Mouse (Mus musculus): Measurements from ENCODE around the gene Xrn2. TPM values are rescaled to one million over a fixed set of nuclear protein-coding genes. Genes with fewer than 3 reads are reported as not detected.
A peak's percentile ranks its signal among the peaks of the same experiment; 100 is the strongest.

Xrn2 gene
- polyA plus RNA-seq, 1 experiment from 2014 or later: 82.3 TPM

- Histone ChIP-seq H3K4me2 (no peak overlapping the region), H3K9ac (no peak overlapping the region), H3K4me1 (no peaks in the 10 kb centered on the region), H3K27ac (no peak overlapping the region), H3K9me3 (no peaks in the 10 kb centered on the region), H3K27me3 (no peaks in the 10 kb centered on the region), H3K4me3 (no peak overlapping the region), H3K36me3 (peaks cover 25% of the 10 kb centered on the region)
- no peak for ATAC-seq (ENCODE audit: insufficient number of reproducible peaks, insufficient read depth, low FRiP score, low TSS enrichment, low read depth)
- 37% methylated on average over 1 of the region's 1 CpGs for WGBS
These were observed 56.3 kb downstream of the Xrn2 start for GRCm38 (mm10) chr2:147069077-147069476.

GRCm38 (mm10) chr2:147070305-147070704, 57.5 kb downstream of the Xrn2 start:
- H3K36me3 ChIP-seq: peaks cover 18% of the 10 kb centered on the region
- H3K4me3 ChIP-seq: no peak overlapping the region
- no peak overlapping the region for H3K27ac ChIP-seq
- H3K4me2 ChIP-seq: no peak overlapping the region
- WGBS: 85% methylated on average over 1 of the region's 1 CpGs
- no peak for ATAC-seq (ENCODE audit: insufficient number of reproducible peaks, insufficient read depth, low FRiP score, low TSS enrichment, low read depth)
- no peaks in the 10 kb centered on the region for H3K27me3 ChIP-seq
- no peaks in the 10 kb centered on the region for H3K4me1 ChIP-seq
- H3K9me3 ChIP-seq: no peaks in the 10 kb centered on the region
- no peak overlapping the region for H3K9ac ChIP-seq

GRCm38 (mm10) chr2:147073962-147074361, 61.2 kb downstream of the Xrn2 start:
- Histone ChIP-seq H3K4me1 (no peaks in the 10 kb centered on the region), H3K9me3 (no peaks in the 10 kb centered on the region), H3K4me3 (no peak overlapping the region), H3K27me3 (peaks cover 4% of the 10 kb centered on the region; the same call in 1 of the 2 replicates), H3K9ac (no peak overlapping the region), H3K4me2 (no peak overlapping the region), H3K27ac (no peak overlapping the region), H3K36me3 (peaks cover 24% of the 10 kb centered on the region)
- 58% methylated on average over 2 of the region's 2 CpGs for WGBS
- ATAC-seq (ENCODE audit: insufficient number of reproducible peaks, insufficient read depth, low FRiP score, low TSS enrichment, low read depth): no peak

- Histone ChIP-seq H3K4me1 (no peaks in the 10 kb centered on the region), H3K36me3 (peaks cover 20% of the 10 kb centered on the region), H3K9ac (no peak overlapping the region), H3K27ac (no peak overlapping the region), H3K9me3 (no peaks in the 10 kb centered on the region), H3K4me2 (no peak overlapping the region), H3K27me3 (peaks cover 8% of the 10 kb centered on the region), H3K4me3 (no peak overlapping the region)
- ATAC-seq (ENCODE audit: insufficient number of reproducible peaks, insufficient read depth, low FRiP score, low TSS enrichment, low read depth): no peak
- WGBS: 79% methylated on average over 4 of the region's 4 CpGs
These were observed 61.6 kb downstream of the Xrn2 start for GRCm38 (mm10) chr2:147074399-147074798.

DNA sequence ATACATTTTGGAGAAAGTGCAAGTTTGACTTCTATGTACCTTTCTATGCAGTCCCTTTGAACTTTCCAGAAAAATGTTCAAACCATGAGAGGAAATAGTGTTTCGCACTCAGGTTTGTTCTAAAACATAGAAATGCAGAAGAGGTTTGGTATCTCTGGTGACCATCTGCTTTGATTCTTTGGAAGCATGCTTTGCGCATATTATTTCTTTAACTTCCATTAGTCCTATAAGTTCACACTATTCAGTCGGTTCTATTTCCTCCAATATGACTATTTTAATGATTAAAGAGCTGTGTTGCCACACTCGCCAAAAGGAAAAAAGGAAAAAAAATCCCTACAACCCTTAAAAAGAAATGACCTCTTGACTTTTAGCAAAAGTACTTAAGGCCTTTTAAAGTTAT, 69.6 kb downstream of the Xrn2 start:
- H3K4me3 ChIP-seq: no peak overlapping the region
- no peak overlapping the region for H3K9ac ChIP-seq
- H3K9me3 ChIP-seq: no peaks in the 10 kb centered on the region
- H3K27ac ChIP-seq: no peak overlapping the region
- no peak for ATAC-seq (ENCODE audit: insufficient number of reproducible peaks, insufficient read depth, low FRiP score, low TSS enrichment, low read depth)
- H3K4me1 ChIP-seq: peaks cover 17% of the 10 kb centered on the region
- H3K4me2 ChIP-seq: no peak overlapping the region
- H3K36me3 ChIP-seq: no peaks in the 10 kb centered on the region
- 56% methylated on average over 4 of the region's 4 CpGs for WGBS
- peaks cover 78% of the 10 kb centered on the region for H3K27me3 ChIP-seq

DNA sequence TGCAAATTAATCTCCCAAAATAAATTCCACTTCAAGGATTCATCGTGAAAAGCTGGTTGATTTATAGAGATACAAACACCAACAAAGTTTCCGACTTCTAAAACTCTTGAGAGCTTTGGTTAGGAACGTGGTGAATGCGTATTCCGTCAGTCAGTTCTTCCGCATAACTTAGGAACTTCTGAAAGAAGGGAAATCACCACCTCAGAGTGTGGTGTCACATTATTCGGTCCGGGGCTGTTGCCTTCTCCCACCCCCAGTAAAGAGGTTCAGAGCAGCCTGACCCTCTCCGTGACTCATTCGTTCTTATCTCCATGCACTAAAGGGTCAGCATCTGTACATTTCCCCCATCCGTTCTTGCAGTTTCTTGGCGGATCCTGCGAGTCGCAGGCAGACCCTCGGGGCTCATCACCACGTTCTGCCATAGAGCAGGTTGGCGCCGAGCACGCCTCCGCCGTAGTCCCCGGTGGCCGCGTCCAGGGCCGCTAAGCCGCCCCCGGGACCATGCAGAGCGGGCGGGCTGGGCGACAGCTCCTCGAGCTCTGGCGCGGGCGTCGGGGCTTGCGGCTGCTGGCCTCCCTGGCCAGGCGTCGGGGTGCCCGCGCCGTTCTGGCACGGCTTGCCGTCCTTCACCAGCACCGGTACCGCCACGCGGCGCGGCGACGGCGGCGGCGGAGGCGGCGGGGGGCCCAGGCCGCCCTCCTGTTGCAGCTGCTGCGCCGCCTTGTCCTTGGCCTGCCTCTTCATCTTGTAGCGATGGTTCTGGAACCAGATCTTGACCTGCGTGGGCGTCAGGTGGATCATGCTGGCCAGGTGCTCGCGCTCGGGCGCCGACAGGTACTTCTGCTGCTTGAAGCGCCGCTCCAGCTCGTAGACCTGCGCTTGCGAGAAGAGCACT, 70.9 kb downstream of the Xrn2 start:
- Histone ChIP-seq H3K4me1 (peaks cover 17% of the 10 kb centered on the region), H3K9me3 (no peaks in the 10 kb centered on the region), H3K27me3 (peaks cover 84% of the 10 kb centered on the region), H3K4me3 (peak overlapping the region; percentile 38), H3K4me2 (peak overlapping the region; percentile 34), H3K36me3 (no peaks in the 10 kb centered on the region), H3K27ac (no peak overlapping the region), H3K9ac (no peak overlapping the region)
- under 1% methylated on average over 68 of the region's 72 CpGs for WGBS
- ATAC-seq (ENCODE audit: insufficient number of reproducible peaks, insufficient read depth, low FRiP score, low TSS enrichment, low read depth): 0 out of 2 replicates have a peak, but pooled peaks have one; percentile 37

DNA sequence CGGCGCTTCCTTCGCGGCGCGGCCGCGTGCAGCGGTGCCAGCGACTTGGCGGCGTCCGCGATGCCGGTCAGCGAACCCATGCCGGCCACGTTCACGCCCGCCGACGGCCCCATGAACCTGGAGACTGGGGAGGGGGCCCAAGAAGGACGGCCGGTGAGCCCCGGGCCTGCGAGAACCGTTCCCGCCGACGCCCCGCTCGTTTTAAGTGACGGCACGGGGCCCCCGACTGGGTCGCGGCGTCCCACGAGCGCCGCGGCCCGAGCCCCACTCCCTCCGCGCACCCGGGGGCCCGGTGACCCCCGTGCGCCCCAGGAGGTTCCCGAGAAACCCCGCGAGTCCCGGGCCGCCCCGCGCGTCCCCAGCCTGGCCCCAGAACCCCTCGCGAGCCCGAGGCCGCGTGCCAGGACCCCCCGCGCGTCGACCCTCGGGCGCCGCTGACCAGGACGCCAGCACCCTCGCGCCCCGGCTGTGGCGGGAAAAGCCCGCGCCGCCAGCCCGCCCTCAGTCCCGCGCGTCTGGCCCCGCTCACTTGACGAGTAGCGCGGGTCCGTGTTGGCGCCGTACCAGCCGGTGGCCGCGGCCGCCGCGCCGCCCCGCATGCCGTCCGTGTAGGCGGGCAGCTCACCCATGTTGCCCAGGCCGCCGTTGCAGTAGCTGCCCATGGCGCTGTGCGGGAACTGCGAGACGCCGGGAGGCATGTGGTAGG, 71.7 kb downstream of the Xrn2 start:
- ATAC-seq (ENCODE audit: insufficient number of reproducible peaks, insufficient read depth, low FRiP score, low TSS enrichment, low read depth): peak; percentile 48; the same call in 1 of the 2 replicates
- no peak overlapping the region for H3K27ac ChIP-seq
- no peaks in the 10 kb centered on the region for H3K9me3 ChIP-seq

GRCm38 (mm10) chr2:147085072-147085870, 72.5 kb downstream of the Xrn2 start, which contains the start of gene Nkx2-4:
Gene Nkx2-4, minus strand, starts transcription at chr2:147085445.
- 0 out of 2 replicates have a peak within 1 kb of the TSS, but pooled peaks have one; percentile 40 for H3K9ac ChIP-seq

More for the DNA sequence above, 71.7 kb downstream of the Xrn2 start:
- 1% methylated on average over 86 of the region's 106 CpGs for WGBS
- Histone ChIP-seq H3K4me3 (peak overlapping the region; percentile 38), H3K4me1 (peaks cover 17% of the 10 kb centered on the region), H3K9ac (0 out of 2 replicates have a peak overlapping the region, but pooled peaks have one; percentile 40), H3K27me3 (peaks cover 76% of the 10 kb centered on the region), H3K36me3 (no peaks in the 10 kb centered on the region), H3K4me2 (peak overlapping the region; percentile 58)

DNA sequence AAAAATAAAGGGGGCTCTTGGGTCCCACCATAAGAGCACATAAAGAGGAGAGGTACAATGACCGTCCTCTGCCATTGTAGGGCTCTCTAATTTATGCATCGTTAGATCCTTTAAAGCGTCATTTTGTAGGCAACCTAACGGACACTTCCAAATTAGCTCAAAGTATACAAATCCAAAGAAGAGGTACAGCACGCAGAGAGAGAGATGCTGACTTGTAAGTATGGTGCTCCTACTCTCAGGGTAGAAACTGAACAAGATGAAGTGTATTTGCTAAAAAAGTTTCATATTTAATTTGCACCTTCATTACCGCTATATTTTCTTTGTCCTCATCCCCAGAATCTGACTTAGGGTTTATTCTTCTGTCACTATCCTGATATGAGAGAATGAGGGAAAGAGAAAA, 73.1 kb downstream of the Xrn2 start:
- Histone ChIP-seq H3K4me2 (no peak overlapping the region), H3K9ac (no peak overlapping the region), H3K4me3 (no peak overlapping the region), H3K4me1 (peaks cover 17% of the 10 kb centered on the region), H3K27ac (no peak overlapping the region), H3K9me3 (no peaks in the 10 kb centered on the region), H3K36me3 (no peaks in the 10 kb centered on the region), H3K27me3 (peaks cover 69% of the 10 kb centered on the region)
- 3% methylated on average over 6 of the region's 6 CpGs for WGBS
- ATAC-seq (ENCODE audit: insufficient number of reproducible peaks, insufficient read depth, low FRiP score, low TSS enrichment, low read depth): no peak

More at GRCm38 (mm10) chr2:147085072-147085870, 72.5 kb downstream of the Xrn2 start, which contains the start of gene Nkx2-4:
- Histone ChIP-seq H3K9me3 (no peaks in the 10 kb centered on the region), H3K4me3 (peak within 1 kb of the TSS; percentile 38), H3K36me3 (no peaks in the 10 kb centered on the region), H3K27ac (no peak within 1 kb of the TSS), H3K4me2 (peak within 1 kb of the TSS; percentile 58), H3K27me3 (peaks cover 75% of the 10 kb centered on the region), H3K4me1 (peaks cover 17% of the 10 kb centered on the region)
- WGBS: under 1% methylated on average over 61 of the region's 82 CpGs
- ATAC-seq (ENCODE audit: insufficient number of reproducible peaks, insufficient read depth, low FRiP score, low TSS enrichment, low read depth): no peak

DNA sequence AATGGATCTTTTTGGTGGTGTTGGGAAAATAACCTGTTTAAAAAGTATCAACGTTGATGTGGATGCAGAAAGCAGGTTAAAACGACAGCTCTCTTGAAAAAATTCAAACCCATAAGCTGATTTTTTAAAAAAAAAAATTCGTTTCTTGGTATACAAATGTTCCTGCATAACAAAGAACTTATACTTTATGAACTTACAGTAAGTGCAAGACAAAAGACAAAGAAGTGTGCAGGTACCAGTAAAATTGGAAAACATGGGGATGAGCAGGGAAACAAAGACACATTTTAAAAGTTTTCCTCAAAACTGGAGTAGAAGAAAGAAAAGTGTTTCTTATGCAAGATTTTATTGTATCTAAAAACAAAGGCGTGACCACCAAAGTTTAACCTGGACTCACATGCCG, 73.6 kb downstream of the Xrn2 start:
- Histone ChIP-seq H3K36me3 (no peaks in the 10 kb centered on the region), H3K4me3 (no peak overlapping the region), H3K4me1 (peaks cover 17% of the 10 kb centered on the region), H3K4me2 (no peak overlapping the region), H3K27me3 (peaks cover 64% of the 10 kb centered on the region), H3K27ac (no peak overlapping the region), H3K9me3 (no peaks in the 10 kb centered on the region), H3K9ac (no peak overlapping the region)
- no peak for ATAC-seq (ENCODE audit: insufficient number of reproducible peaks, insufficient read depth, low FRiP score, low TSS enrichment, low read depth)
- whole genome bisulfite sequencing: 12% methylated on average over 5 of the region's 5 CpGs

GRCm38 (mm10) chr2:147119736-147120135, 106.9 kb downstream of the Xrn2 start:
- no peak for ATAC-seq (ENCODE audit: insufficient number of reproducible peaks, insufficient read depth, low FRiP score, low TSS enrichment, low read depth)
- H3K4me2 ChIP-seq: no peak overlapping the region
- H3K4me3 ChIP-seq: no peak overlapping the region
- H3K9ac ChIP-seq: no peak overlapping the region
- 89% methylated on average over 1 of the region's 1 CpGs for WGBS
- H3K36me3 ChIP-seq: no peaks in the 10 kb centered on the region
- no peaks in the 10 kb centered on the region for H3K4me1 ChIP-seq
- H3K27me3 ChIP-seq: no peaks in the 10 kb centered on the region
- no peak overlapping the region for H3K27ac ChIP-seq
- no peaks in the 10 kb centered on the region for H3K9me3 ChIP-seq

Data from embryonic facial prominence, embryonic 13.5 days (tissue).